Mouse (Mus musculus) adrenal gland, adult 2 months (tissue): Measurements from ENCODE around the gene Rilpl1. TPM values are rescaled to one million over a fixed set of nuclear protein-coding genes. Genes with fewer than 3 reads are reported as not detected.
A peak's percentile ranks its signal among the peaks of the same experiment; 100 is the strongest.
"Not testable (repeated sequence)": the region's sequence is repeated elsewhere in the genome, so short reads cannot be mapped to it uniquely, and the experiment has no call there.

Experiments used
- DNase-seq: peaks from one replicate; pipeline ENCODE4 v3.0.0; 2021
- polyA plus RNA-seq: library from polyadenylated mRNA; depleted of rRNA; stranded (reverse); fragments of >200 nt; gene quantifications from 2 replicates; pipeline ENCODE4 v1.2.3, GENCODE M21; 2012
- total RNA-seq, 2 experiments: library from RNA; stranded (reverse); gene quantifications; 2 replicates each; pipeline ENCODE4 v1.2.3; 2021

The Rilpl1 gene
- total and polyA plus RNA-seq, 3 experiments, result 10.2 to 25.8 (median 14.0) TPM

DNA sequence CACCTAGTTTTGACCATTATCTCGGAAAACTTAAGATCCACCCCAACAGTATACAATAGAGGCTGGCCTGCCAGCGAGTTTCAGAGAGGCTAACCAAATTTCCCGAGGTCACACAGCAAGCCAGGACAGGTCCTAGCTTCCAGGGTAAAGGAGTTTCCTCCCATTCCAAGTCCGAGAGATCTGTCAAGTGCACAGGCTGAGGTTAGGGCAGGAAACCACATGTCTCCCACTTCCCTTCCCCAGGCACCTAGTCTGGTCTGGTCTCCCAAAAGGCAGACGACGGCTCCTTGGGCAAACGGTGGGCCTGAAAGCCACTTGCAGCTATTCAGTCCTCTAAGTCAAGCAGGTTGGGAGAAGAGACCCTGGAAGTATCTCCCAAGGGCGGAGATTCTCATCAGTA, 1.5 kb downstream of the Rilpl1 start:
- DNase-seq, result no peak

DNA sequence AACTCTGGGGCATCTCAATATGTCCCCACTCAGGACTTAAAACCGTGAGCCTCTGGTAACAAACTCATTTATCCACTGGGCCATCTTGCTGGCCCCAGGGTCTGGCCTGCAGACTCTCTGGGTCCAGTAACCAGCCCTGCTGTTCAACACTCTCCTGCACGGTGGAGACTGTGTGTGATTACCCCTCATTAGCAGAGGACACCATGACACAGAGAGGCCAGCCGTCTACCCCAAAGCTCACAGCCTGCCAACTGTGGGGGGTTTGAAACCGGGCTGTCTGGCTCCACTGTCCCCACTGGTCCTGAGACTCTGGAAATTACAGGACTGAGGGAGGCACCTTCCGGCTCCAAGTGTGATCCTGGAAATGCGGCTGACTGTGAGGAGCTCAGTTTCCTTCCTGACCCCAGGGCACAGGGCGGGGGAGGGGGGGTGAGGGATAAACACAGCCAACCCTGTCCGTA, 2.0 kb downstream of the Rilpl1 start:
- peak; percentile 42 for DNase-seq

DNA sequence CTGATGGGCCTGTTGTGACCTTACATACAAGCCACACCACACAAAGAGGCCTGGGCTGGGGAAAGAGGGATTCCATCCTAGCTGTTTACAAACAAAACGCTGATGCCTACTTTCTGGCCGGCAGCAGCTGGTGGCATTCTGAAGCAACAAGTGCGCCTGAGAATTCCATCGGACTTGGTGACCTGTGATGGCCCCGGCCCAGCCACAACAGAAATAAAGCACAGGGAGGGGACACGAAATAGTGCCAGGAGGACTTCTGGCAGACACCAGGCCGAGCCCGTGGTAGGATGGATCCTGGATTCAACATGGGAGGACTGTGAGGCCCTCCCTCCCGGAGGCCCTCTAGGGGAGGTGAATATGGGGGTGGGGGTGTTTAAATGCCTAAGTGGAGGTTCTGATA, 2.4 kb downstream of the Rilpl1 start:
- no peak for DNase-seq

DNA sequence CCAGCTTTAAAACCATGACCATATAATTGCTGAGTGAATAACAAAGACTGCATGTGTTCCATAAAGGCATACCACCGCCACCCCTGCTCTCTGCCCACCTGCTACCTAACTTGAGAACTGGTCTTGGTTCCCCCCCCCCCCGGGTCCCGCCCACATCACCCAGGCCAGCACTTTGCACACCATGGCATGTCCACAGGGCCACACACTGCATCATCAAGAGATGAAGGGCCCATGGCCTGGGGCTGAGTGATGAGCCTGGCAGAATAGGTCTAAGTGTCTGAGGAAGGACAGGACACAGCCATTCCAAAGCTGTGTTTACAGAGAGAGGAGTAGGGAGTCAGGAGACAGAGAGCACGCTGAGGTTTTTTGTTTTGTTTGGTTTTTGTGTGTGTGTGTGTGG, 2.8 kb downstream of the Rilpl1 start:
- DNase-seq, result no peak

DNA sequence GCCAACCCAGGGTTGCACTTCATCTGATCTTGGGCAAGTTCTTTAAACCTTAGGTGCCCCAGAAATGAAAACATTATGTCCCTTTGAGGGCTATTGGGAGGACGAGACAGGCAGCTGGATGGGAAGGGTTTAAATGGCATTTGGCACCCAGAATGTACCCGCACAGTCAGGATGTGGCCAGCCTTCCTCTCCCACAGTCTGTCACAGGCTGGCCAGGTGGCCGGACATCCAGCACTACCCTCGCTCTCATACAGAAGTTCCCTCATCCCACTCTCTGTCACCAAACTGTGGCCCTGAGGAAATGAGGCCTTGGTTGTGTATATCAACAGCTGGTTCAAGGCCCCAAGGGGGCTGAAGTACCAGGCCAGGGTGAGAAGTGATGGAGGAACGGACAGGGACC, 6.2 kb downstream of the Rilpl1 start:
- no peak for DNase-seq

DNA sequence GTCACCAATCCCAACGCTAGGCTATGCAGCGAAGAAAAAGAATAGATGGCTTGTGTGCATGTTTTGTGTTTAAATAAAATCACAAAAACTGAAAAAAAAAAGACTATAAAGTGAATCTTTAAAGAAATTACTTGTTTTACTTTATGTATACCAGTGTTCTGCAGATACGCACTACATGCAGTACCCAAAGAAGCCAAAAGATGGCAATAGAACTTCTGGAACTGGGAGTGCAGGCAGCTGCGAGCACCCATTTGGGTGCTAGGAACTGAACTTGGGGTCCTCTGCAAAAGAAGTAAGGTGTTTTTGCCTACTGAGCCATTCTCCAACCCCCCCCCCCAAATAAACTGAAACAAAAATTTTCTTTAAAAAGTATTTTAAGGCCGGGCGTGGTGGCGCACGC, 8.2 kb downstream of the Rilpl1 start:
- DNase-seq, result no peak

DNA sequence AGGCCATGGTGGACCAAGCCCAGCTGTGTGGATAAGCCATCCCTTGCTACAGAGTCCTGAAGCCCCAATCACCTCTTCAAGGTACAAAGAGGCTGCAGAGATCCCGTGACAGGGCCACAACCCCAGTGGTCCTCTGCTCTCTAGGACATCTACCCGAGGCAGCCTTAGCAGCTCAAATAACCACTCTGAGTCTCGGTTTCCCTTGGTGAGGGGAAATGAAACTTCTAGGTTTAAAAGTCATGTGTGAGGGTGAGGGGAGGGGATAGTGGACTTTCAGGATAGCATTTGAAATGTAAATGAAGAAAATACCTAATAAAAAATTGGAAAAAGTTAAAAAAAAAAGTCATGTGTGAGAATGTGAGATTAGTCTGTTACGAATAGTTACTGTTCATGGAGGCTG, 9.6 kb downstream of the Rilpl1 start:
- no peak for DNase-seq

DNA sequence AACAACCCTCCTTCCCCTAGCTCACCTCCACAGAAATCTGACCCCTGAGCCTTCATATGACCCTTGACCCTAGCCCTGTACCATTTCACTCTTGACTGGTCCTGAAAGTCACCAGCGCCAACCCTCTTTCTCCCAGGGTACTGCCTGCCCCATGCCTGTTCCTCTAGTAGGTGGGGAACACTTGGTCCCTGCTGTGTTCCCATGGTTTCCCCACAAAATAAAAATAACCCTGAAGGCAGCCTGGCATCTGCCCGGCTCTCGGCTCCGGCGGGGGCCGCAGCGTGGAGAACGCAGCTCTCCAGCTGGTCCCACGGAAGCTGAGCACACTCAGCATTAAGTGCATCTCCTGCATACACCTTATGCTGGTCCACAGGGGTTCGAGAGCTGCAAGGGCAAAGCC, 12.5 kb downstream of the Rilpl1 start:
- DNase-seq, result no peak

DNA sequence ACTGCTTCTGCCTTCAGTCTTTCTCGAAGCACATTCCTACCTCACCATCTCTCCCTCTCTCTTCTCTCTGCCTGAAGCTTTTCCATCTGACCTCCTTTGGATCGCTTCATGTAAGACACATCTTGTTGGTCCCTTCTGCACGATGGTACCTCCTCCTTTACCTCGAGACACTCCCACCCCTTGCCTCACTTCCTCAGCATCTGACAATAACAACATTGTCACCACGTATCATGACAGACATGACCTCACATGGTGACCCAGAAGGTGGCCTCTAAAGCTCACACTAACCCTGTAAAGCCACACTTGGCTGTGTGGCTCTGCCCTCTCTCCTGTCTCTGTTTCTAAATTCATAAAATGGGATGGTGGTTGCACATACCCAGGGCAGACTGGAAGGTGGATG, 15.4 kb downstream of the Rilpl1 start:
- no peak for DNase-seq

DNA sequence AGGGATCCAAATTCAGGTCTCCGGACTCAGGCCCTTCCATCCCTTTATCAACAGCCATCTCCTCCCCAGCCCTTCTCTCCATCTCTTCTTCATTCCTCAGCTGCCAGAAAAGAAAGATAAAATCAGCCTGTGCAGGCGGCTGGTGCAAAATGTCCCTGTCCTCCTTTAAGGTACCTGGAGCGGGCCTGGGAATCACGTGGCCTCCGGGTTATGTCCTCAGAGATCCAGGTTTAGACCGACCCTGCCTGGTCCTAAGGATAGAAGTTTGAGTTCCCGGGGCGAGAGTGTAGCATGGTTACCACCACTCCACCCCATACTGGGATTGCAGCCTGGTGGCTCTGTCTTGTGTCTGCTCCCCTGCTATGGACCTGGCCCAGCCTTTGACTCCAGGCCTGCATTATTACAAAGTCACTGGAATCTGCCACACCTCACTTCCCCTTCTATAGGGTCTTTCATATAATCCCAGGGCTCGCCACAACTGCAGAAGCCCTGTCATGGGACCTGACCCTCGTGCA, 20.6 kb downstream of the Rilpl1 start:
- DNase-seq, result no peak

DNA sequence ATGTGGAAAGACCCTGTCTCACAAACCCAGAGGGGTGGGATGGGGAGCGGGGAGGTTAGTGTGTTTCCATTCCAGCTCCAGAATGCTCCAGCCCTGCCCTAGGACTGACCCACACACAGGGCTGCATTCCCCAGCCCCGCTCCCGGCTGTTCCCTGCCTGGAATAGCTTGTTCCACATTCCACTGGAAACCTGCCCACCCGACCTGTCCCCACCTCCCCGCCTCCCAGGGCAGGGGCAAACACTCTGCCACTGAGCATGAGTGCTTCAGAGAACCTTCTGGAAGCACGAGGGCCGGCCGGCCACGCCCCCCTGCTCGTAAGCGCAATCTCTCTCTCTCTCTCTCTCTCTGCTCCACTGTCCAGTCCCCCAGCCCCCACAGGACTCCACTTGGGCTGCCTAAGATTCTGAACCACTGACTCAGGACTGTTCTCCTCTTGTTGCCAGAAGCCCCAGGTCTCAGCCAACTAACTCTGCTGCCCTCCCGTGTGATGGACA, 21.4 kb downstream of the Rilpl1 start:
- DNase-seq, result no peak

DNA sequence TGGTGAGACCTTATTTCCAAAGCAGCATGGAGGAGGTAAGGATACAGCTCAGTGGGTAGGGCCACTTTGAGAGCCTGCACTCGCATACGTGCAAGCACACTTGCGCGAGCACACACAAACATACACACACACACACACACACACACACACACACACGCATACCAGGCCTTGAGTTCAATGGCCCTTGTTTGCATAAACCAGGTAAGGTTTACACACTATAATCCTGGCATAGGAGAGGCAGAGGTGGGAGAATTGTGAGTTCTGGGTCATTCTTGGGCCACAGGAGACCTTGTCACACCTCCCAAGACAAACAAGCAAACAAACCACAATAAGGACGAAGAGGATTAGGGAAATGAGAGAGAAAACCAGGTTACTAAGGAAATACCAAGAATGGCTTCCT, 22.0 kb downstream of the Rilpl1 start:
- no peak for DNase-seq

DNA sequence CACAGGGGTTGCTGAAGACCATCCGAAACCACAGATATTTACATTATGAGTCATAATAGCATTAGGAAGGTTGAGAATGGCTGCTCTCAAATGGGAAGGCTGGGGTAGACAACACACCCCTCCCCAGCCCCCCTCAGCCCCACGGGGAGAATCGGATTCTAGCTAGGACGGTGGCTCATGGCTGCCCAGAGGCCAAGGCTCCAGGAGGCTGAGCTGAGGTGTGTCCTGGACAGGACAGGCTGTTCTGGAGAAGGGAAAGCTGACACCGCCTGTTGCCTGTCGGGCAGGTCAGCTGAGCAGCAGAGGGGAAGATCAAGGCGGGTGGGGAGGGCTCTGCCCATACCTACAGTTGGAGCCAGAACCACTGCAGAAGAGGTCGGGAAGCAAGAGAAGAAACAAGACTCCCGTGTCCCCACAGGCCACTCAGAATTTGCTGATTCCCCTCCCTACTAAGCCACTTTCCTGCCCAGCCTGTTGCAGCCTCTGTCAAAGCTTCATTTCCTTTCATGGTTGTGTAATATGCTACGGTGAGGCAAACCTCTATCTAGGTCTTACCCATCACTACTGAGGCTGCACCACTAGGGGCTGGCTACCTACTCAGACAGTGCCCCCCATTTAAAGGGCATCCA, 24.3 kb downstream of the Rilpl1 start:
- no peak for DNase-seq

DNA sequence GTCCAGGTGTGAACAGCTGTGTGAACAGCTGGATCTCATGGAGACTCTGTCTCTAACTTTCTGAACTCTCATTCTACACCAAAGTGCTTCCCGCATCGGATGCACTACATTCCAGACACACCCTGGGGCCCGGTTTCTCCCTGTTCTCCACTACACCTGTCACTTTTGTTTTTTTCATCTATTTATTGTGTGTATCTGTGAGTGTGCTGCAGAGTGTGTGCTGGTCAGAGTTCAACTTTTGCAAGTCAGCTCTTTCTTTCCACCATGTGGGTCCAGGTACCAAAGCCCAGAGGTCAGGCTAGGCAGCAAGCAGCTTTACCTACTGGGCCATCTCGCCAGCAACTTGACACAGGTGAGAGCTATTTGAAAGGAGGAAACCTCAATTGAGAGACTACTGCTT, 26.0 kb downstream of the Rilpl1 start:
- DNase-seq, result no peak

DNA sequence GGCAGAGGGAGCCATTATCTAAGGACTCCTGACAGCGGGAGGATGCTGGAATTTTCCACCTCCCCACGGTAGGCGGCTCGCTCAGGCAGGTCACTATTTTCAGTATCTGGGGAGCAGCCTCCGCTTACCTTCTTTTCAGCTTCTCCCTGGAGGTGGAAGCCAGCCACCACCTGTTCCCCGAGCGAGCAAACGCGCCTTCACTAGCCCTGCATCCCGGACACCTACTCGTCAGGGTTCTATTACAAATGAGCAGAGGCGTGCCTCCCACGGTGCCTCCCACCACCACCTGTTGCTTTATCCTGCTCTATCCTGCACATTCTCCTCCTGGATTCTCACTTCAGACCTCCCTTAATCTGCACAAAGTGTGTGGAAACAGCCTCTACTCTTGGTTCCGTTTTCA, 27.4 kb downstream of the Rilpl1 start:
- no peak for DNase-seq

DNA sequence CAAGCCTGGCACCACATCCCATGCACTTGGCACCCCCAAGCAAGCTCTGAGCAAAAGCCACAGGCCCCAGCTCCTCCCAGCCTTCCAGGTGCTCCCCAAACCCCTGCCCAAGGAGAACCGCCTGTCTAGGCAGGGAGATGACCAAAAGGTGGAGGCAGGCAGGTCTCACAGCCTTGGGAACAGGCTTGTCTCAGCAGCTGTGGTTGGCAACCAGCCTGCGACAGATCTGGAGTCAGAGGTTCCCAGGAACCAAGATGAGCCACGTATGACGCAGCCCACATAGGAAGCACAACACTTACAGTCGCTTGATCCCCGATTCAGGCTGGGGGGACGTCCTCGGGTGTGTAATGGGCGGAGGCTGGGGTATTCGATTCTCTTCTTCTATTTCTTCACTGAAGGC, 29.6 kb downstream of the Rilpl1 start:
- DNase-seq, result no peak

DNA sequence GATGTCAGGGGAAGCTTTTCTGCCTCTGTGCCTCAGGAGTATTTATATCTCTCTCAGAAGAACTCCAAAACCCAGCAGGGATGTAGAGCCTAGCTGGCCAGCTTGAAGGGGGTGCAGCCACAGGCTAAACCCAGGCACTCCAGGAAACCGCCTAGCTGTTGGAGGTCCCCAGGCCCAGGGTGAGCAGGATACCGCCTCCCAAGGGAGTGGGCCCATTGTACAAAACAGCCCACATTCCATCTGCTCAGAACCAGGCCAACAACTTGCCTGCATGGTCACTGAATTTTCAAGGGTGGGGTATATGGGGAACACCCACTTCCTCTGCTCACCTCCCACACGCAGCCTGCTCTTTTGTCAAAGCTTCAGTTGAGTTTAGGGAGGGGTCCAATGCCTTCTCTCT, 30.6 kb downstream of the Rilpl1 start:
- DNase-seq, result no peak

DNA sequence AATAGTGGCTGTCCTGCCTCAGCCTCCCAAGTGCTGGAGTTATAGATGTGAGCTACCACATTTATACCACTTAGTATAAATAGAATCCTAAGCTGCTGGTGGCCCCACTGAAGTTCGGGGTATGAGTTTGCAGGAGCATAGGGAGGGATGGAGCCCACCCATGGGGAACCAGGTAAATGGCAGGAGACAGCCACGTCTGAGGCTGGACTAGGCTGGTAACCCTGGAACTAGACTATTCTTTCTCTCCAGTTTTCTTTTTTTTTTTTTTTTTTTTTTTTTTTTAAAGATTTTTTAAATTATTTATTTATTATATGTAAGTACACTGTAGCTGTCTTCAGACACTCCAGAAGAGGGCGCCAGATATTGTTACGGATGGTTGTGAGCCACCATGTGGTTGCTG, 31.2 kb downstream of the Rilpl1 start:
- not testable (repeated sequence) for DNase-seq

DNA sequence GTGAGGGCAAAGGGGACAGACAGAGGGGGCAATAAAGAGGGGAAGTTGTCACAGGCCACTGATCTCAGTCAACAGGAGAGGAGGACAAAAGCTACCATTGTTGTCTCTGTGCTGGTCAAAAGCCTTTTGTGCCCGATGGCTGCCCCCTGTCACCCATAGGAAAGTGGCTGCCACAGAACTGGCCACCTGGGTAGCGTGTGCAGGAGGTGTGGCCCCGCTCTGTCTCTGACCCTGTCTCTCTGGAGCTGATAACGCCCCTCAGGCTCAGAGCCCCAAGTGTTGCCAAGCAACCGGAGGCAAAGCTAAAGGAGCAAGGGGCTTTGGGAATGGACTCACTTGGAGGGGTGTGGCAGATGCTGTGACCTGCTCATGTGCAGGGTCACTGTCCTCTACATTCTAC, 32.2 kb downstream of the Rilpl1 start:
- DNase-seq, result no peak

DNA sequence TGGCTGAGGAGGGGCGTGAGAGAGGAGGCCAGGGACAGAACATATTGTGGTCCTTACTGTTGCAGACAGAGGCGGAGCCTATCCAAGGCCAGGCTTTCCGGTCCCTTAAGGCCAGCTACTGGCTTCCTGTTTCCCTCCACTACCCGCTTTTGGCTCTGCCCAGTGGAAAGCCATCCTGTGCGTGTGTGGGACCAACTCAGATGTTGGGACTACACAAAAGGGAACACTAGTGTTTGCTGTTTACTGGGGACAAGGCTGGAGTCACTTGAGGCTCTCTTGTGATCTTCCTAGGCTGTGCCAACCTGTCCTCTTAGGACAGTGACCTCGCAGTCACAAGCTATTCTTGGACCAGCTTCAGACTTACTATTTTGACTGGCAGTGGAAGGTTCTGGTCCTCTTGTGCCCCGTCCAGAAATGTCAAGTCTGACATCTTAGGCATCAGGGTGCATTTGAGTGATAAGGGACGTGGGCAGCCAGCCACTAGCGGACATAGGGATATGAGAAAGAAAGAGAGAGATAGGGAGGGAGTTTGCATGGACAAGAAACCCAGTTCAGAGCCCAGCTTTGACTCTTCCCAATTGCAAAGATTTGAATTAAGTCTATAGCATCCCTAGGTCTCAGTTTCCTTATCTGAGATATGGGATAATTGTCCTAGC, 32.8 kb downstream of the Rilpl1 start:
- peak; percentile 69 for DNase-seq

DNA sequence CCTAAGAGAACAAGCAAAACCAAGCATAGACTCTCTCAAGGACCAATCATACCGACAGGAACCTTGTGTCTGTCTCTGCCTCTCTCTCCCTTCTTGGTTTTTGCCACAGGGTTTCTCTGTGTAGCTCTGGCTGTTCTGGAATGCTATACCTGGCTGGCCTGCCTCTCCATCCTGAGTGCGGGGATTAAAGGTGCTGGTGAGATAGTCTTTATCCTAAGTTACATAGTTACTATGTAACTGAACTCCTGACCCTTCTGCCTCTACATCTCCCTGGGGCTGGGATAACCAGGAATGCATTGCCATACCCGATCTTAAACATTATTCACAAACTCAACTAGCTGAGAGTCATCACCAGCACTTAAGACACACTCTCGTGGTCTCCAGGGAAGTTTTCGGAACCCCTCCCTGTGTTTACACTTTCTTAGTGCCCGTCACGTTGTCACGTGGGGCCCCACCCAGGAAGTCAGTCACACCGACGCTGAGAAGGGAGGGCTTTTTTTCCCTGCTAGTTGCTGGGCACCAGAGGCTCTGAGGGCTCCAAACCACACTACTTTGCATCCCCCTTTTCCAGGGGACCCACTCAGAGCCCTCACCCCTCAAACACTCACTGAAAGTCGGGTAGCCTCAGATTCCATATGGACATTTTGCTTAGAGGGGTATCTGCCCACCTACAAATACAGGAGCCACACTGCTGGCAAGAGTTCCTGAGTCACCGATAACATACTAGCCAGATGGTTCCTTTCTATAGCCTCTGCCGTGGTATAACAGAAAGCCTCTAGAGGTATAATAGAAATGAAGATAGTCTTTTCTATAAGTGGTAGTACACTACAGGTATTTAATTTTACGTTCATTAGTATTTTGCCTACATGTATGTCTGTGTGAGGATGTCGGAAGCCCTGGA, 34.3 kb downstream of the Rilpl1 start:
- no peak for DNase-seq

DNA sequence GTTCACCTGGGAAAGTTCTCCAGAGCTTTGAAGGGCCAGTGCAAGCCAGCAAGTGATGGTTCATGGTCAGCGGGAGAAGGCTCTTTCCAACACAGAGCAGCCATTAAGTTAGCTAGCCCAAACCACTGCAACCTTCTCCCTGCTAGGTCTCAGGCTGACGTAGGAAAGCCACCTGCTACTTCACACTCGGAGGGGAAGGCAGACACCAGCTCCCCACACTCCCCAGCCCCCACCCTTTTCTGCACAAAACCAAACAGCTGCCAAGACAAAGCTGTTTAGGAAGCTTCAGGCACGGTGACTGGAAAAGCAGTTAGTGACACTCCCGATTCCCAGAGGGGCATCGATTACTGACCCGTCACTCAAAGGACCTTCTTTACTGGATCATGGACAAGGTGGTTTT, 35.6 kb downstream of the Rilpl1 start:
- no peak for DNase-seq

DNA sequence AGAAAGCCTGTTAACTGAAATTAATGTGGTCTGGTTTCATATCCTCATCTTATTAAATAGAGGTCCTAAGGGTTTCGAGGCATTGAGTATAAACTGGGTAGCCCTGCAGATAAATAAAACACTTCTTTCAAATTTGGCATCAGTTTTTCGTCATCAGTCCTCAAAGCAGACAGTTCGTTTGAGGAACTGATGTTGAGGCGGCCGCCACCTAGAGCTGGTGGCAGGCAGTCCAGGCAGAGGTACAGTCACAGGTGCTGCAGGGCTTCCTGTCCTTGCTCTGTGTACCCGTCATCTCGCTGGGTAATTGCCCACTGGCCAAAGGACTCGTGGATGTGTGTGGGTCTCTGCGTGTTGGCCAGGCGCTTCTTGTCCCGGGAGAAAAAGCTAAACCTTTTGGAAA, 37.7 kb downstream of the Rilpl1 start:
- no peak for DNase-seq
